Comparison of ENCODE assay signal across 8 mouse cellular contexts in the genomic region with DNA sequence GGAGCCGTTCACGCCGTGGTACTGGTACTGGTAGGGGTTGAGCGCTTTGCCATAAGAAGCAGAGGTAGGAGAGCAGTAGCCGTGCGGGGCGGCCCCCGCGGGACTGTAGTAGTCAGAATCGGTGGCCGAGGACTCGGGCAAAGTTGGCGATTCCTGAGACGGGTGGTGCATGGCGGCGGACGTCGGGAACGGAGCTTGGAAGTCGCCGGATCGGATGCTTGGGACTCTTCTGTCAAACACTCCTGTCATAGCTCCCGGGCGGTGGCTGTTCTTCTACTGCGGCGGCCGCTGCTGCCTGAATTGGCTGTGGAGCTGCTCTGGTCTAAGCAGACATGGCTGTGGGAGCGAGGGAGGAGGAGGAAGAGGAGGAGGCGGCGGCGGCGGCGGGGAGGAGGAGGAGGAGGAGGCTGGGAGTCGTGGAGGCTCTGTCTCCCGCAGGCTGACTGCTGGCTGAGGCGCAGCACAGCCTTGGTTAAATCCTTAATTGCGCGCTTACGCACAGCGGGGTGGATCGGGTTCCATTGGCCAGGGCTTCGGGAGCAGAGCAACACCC. TPM values are rescaled to one million over a fixed set of nuclear protein-coding genes. Genes with fewer than 3 reads are reported as not detected.
DNase-seq lines count a peak whose midpoint lies in the region; ATAC-seq and TF ChIP-seq lines count a peak whose summit lies in the region.

Gene Dlx5 (minus strand): TSS at position 448 of the 553 bp plus-strand sequence.

- H3K4me1 ChIP-seq in heart, postnatal 0 days (ENCODE audit: control insufficient read depth, insufficient read depth), result no peaks in the 10 kb centered on the region
- H3K4me1 ChIP-seq in limb, embryonic 12.5 days (replicated peaks), result peaks cover 47% of the 10 kb centered on the region
- peaks cover 7% of the 10 kb centered on the region for H3K4me1 ChIP-seq in neural tube, embryonic 14.5 days (ENCODE audit: control insufficient read depth, insufficient read depth, low read length)

- no peak within 1 kb of the TSS for H3K27ac ChIP-seq in heart, postnatal 0 days (ENCODE audit: low read depth)
- peak within 1 kb of the TSS; percentile 82 for H3K27ac ChIP-seq in limb, embryonic 12.5 days
- no peak within 1 kb of the TSS for H3K27ac ChIP-seq in neural tube, embryonic 14.5 days (ENCODE audit: low read depth, low read length)

- no peak for TF ChIP-seq CTCF in heart, postnatal 0 days (IDR thresholded peaks at IDR 0.05; ENCODE audit: low read depth)

- under 1% methylated on average over 40 of the region's 42 CpGs for WGBS in heart, postnatal 0 days
- 0% methylated on average over 40 of the region's 42 CpGs for WGBS in limb, embryonic 12.5 days
- 0% methylated on average over 31 of the region's 42 CpGs for WGBS in neural tube, embryonic 14.5 days

- peak within 1 kb of the TSS; percentile 60 for H3K4me3 ChIP-seq in heart, postnatal 0 days (ENCODE audit: low read depth, low read length)
- peak within 1 kb of the TSS; percentile 67 for H3K4me3 ChIP-seq in limb, embryonic 12.5 days (replicated peaks)
- H3K4me3 ChIP-seq in neural tube, embryonic 14.5 days (ENCODE audit: low read depth, low read length), result peak within 1 kb of the TSS; percentile 32

- TF ChIP-seq EP300 in heart, postnatal 0 days (IDR thresholded peaks at IDR 0.05; ENCODE audit: low read depth), result no peak

- peak; percentile 50 for ATAC-seq in heart, postnatal 0 days (ENCODE audit: insufficient read depth, low read depth)
- peak; percentile 63 for ATAC-seq in limb, embryonic 12.5 days (ENCODE audit: insufficient number of reproducible peaks, insufficient read depth, low FRiP score, low TSS enrichment, low read depth)
- ATAC-seq in neural tube, embryonic 14.5 days (ENCODE audit: low read depth), result peak; percentile 38
- no peak for ATAC-seq in activated CD4-positive, CD25-positive, alpha-beta regulatory T cell, adult 4 months

- peak; percentile 41 to 49 for DNase-seq in layer of hippocampus, postnatal 10 days (ENCODE audit: low spot score in 2 of 2)
- no peak for DNase-seq in layer of hippocampus, adult 11-12 months (ENCODE audit: low spot score)
- DNase-seq in embryo, embryonic 9.5 days (ENCODE audit: extremely low spot score), result peak; percentile 83
- no peak for DNase-seq in heart, postnatal 0 days (ENCODE audit: low spot score)
- DNase-seq in layer of hippocampus, postnatal 14 days (ENCODE audit: low spot score in 2 of 2), result no peak

- no peaks in the 10 kb centered on the region for H3K9me3 ChIP-seq in heart, postnatal 0 days (replicated peaks; ENCODE audit: control insufficient read depth, low read length)
- no peaks in the 10 kb centered on the region for H3K9me3 ChIP-seq in limb, embryonic 12.5 days
- H3K9me3 ChIP-seq in neural tube, embryonic 14.5 days (ENCODE audit: control insufficient read depth, low read length), result no peaks in the 10 kb centered on the region

- no peaks in the 10 kb centered on the region for H3K36me3 ChIP-seq in heart, postnatal 0 days (replicated peaks; ENCODE audit: control insufficient read depth, insufficient read depth, low read length)
- H3K36me3 ChIP-seq in limb, embryonic 12.5 days, result 0 out of 2 replicates have a peak, but pooled peaks cover 6% of the 10 kb centered on the region
- no peaks in the 10 kb centered on the region for H3K36me3 ChIP-seq in neural tube, embryonic 14.5 days (ENCODE audit: control insufficient read depth, insufficient read depth, low read length)

- H3K9ac ChIP-seq in heart, postnatal 0 days (replicated peaks; ENCODE audit: low read depth, low read length), result 0 out of 2 replicates have a peak within 1 kb of the TSS, but pooled peaks have one; percentile 15
- peak within 1 kb of the TSS; percentile 73 for H3K9ac ChIP-seq in limb, embryonic 12.5 days (replicated peaks)
- H3K9ac ChIP-seq in neural tube, embryonic 14.5 days (replicated peaks; ENCODE audit: low read depth, low read length), result 0 out of 2 replicates have a peak within 1 kb of the TSS, but pooled peaks have one; percentile 12

- H3K27me3 ChIP-seq in heart, postnatal 0 days (ENCODE audit: control insufficient read depth, insufficient read depth, low read length), result peaks cover 72% of the 10 kb centered on the region
- peaks cover 70% of the 10 kb centered on the region for H3K27me3 ChIP-seq in limb, embryonic 12.5 days
- peaks cover 38% of the 10 kb centered on the region for H3K27me3 ChIP-seq in neural tube, embryonic 14.5 days (ENCODE audit: control insufficient read depth, insufficient read depth, low read length)

- H3K4me2 ChIP-seq in heart, postnatal 0 days (ENCODE audit: low read depth, low read length), result peak within 1 kb of the TSS; percentile 64
- peak within 1 kb of the TSS; percentile 86 for H3K4me2 ChIP-seq in limb, embryonic 12.5 days
- H3K4me2 ChIP-seq in neural tube, embryonic 14.5 days (ENCODE audit: low read depth, low read length), result peak within 1 kb of the TSS; percentile 58

RNA-seq across cellular contexts. Expression of gene Dlx5, which starts in this region (rescaled TPM):
- 1 to 10 TPM; 5.8 to 5.9 TPM for total RNA-seq in layer of hippocampus, postnatal 10 days (2021)
- 0.58 TPM in 1 of 2 replicates, not detected in the other for total RNA-seq in heart, postnatal 0 days (2014; rRNA removed; ENCODE audit: low replicate concordance)
- polyA plus RNA-seq in heart, postnatal 0 days (2015; fragmentation: Nextera tagmentation; extraction: Ambion mirVana), result 0.68 and 0.97 TPM in 2 replicates
- polyA plus RNA-seq in limb, embryonic 12.5 days (2016; fragmentation: Nextera tagmentation; extraction: Ambion mirVana), result 33.9 and 42.5 TPM in 2 replicates
- polyA plus RNA-seq in neural tube, embryonic 14.5 days (2014; fragmentation: Nextera tagmentation; extraction: Ambion mirVana), result not detected in 2 replicates
- not detected for polyA plus RNA-seq in activated CD4-positive, CD25-positive, alpha-beta regulatory T cell, adult 4 months (2017; shearing (Covaris generic))
- 1 to 10 TPM; 4.7 to 6.1 TPM for total RNA-seq in layer of hippocampus, postnatal 14 days (2021)

Comparison
In these comparisons a context has a peak if more than half of its experiments do, and no peak if none do; other contexts are left out.
1. RNA of gene Dlx5 (polyA plus RNA-seq): 33.9 to 42.5 TPM in limb, embryonic 12.5 days; 0.68 to 0.97 TPM in heart, postnatal 0 days, not detected in neural tube, embryonic 14.5 days and not detected in activated CD4-positive, CD25-positive, alpha-beta regulatory T cell, adult 4 months; every median in the first group is over 10 times any median in the second.
2. DNase-seq: peak in layer of hippocampus, postnatal 10 days (2 of 2) and embryo, embryonic 9.5 days (single experiment); none in layer of hippocampus, adult 11-12 months (single experiment), heart, postnatal 0 days (single experiment) and layer of hippocampus, postnatal 14 days (0 of 2).
3. Peak in ATAC-seq, H3K4me3 ChIP-seq, H3K9ac ChIP-seq and H3K4me2 ChIP-seq in heart, postnatal 0 days; RNA of the gene not detected or under 1 TPM.
4. Peak in ATAC-seq, H3K4me3 ChIP-seq, H3K9ac ChIP-seq and H3K4me2 ChIP-seq in neural tube, embryonic 14.5 days; RNA of the gene not detected or under 1 TPM.
5. H3K9ac ChIP-seq: peak in every context shown above with its lines; median percentile 73 in limb, embryonic 12.5 days; 15 in heart, postnatal 0 days; 12 in neural tube, embryonic 14.5 days.
6. Peak in every context shown above with its lines, with median percentiles within 50 percentile points of each other: H3K4me2 ChIP-seq and H3K4me3 ChIP-seq.